Mouse (Mus musculus): ENCODE measurements around the gene Ppib. TPM values are rescaled to one million over a fixed set of nuclear protein-coding genes. Genes with fewer than 3 reads are reported as not detected.

Gene Ppib
- polyA plus RNA-seq, 1 experiment, result 338 TPM

DNA sequence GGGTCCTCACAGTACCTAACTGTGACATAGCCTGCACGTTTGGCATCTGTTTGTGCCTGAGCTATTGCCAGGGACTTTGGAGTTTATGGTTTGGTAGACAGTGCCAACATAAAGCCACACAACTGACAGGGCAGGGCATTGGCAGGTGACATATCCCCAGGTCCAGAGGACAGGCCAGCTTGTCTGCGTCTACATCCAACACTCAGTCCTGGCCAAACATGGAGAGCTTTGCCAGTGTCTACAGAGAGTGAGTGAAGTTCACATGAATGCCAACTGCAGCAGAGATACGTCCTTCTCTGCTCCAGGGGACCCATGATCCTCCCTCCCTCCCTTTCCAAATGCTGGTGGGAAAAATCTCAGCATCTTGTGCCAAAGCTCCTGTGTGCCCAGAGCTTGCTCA is 24.1 kb downstream of the Ppib start:
- WGBS, result 83% methylated on average over 3 of the region's 3 CpGs
- no peak overlapping the region for H3K4me3 ChIP-seq (ENCODE audit: insufficient read depth, low read depth, low read length)
- H3K4me1 ChIP-seq (ENCODE audit: control insufficient read depth, insufficient read depth, low read length), result no peaks in the 10 kb centered on the region
- no peaks in the 10 kb centered on the region for H3K27me3 ChIP-seq (replicated peaks; ENCODE audit: control insufficient read depth, insufficient read depth, low read length)
- no peak for TF ChIP-seq POLR2A (IDR thresholded peaks at IDR 0.05; ENCODE audit: low read depth, low read length)
- no peak for TF ChIP-seq CTCF (conservative IDR thresholded peaks at IDR 0.05; ENCODE audit: insufficient read depth, insufficient read length, low read depth, low read length)
- no peaks in the 10 kb centered on the region; the same call in 1 of the 2 replicates for H3K36me3 ChIP-seq (ENCODE audit: control insufficient read depth, insufficient read depth, low read length)
- DNase-seq, result no peak
- H3K27ac ChIP-seq (ENCODE audit: insufficient read depth, low read depth, low read length), result no peak overlapping the region

DNA sequence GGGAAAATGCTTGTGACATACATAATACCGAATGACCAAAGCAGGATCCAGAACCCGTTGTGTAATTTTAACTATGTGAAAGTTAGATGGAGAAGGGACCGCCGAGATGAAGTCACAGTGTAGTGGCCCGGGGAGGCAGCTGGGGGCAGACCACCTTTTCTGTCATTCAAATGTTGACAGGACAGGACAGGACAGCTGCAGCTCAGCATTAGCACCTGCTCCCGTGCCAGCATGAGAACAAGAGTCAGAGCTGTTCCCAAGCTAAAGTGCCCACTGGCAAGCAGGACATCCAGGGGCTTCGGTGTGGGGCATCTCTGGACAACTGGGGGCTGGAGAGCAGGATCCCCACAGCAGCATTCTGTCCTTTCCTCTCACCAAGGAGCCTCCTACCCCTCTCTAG is 27.0 kb downstream of the Ppib start:
- Histone ChIP-seq H3K36me3 (ENCODE audit: control insufficient read depth, insufficient read depth, low read length) (no peaks in the 10 kb centered on the region; the same call in none of the 2 replicates), H3K27me3 (replicated peaks; ENCODE audit: control insufficient read depth, insufficient read depth, low read length) (no peaks in the 10 kb centered on the region), H3K4me1 (ENCODE audit: control insufficient read depth, insufficient read depth, low read length) (no peaks in the 10 kb centered on the region), H3K4me3 (ENCODE audit: insufficient read depth, low read depth, low read length) (no peak overlapping the region), H3K27ac (ENCODE audit: insufficient read depth, low read depth, low read length) (no peak overlapping the region)
- 95% methylated on average over 7 of the region's 7 CpGs for WGBS
- DNase-seq, result no peak
- no peak for TF ChIP-seq POLR2A (IDR thresholded peaks at IDR 0.05; ENCODE audit: low read depth, low read length)
- no peak for TF ChIP-seq CTCF (conservative IDR thresholded peaks at IDR 0.05; ENCODE audit: insufficient read depth, insufficient read length, low read depth, low read length)

DNA sequence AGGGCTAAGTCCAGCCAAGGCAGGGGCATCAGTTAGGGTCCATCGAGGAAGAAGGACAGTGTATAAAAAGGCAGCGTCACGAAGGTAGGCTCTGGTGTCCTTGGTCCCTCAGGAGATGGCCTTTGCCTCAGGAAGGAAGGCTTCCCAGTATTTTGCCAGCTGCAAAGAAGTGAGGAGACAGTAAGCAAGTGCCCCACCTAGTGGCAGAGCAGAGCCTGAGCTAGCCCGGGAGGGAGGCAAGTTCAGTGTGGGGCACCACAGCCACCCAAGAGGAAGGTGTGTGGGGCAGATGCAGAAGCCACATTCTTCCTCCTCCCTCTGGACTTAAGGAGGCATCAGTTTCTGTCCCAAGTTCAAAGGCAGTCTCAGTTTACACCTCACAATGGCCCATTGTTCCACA is 28.4 kb downstream of the Ppib start:
- peak; percentile 87 for TF ChIP-seq CTCF (conservative IDR thresholded peaks at IDR 0.05; ENCODE audit: insufficient read depth, insufficient read length, low read depth, low read length)
- no peak for TF ChIP-seq POLR2A (IDR thresholded peaks at IDR 0.05; ENCODE audit: low read depth, low read length)
- Histone ChIP-seq H3K27ac (ENCODE audit: insufficient read depth, low read depth, low read length) (no peak overlapping the region), H3K4me3 (ENCODE audit: insufficient read depth, low read depth, low read length) (no peak overlapping the region), H3K36me3 (ENCODE audit: control insufficient read depth, insufficient read depth, low read length) (no peaks in the 10 kb centered on the region; the same call in none of the 2 replicates), H3K27me3 (replicated peaks; ENCODE audit: control insufficient read depth, insufficient read depth, low read length) (no peaks in the 10 kb centered on the region), H3K4me1 (ENCODE audit: control insufficient read depth, insufficient read depth, low read length) (no peaks in the 10 kb centered on the region)
- peak; percentile 68 for DNase-seq
- WGBS, result 26% methylated on average over 4 of the region's 4 CpGs

DNA sequence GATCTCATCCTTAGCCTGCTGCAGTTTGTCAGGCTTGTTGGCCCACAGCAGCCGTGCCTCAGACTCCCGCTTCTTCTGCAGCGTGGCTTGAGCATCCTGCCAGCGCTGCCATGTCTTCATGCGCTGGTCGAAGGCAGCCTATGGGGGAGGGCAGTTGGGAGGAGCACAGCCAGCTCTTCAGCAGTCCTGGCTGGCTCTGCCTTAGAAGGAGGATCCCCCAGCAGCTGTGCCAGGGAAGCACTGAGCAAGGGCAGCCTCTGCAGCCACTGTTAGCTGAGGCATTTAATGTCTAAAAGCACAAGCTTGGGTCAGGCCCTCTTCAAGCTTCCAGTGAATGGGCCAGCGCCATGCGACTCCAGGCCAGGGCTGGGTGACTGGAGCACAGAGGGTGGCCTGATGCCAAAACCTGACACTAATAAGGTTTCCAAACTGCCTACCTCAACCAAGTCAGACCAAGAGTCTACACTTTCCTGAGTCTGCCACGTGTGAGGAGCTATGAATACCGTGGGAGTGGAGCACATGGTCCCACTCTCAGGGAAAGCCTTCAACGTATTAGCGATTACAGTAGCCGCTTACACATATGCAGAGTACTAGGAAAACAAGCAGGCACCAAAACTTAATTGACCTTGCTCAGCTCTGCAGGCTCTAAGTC is 30.7 kb downstream of the Ppib start:
- Histone ChIP-seq H3K36me3 (ENCODE audit: control insufficient read depth, insufficient read depth, low read length) (no peaks in the 10 kb centered on the region; the same call in none of the 2 replicates), H3K27ac (ENCODE audit: insufficient read depth, low read depth, low read length) (no peak overlapping the region), H3K27me3 (replicated peaks; ENCODE audit: control insufficient read depth, insufficient read depth, low read length) (no peaks in the 10 kb centered on the region), H3K4me3 (ENCODE audit: insufficient read depth, low read depth, low read length) (no peak overlapping the region), H3K4me1 (ENCODE audit: control insufficient read depth, insufficient read depth, low read length) (no peaks in the 10 kb centered on the region)
- 75% methylated on average over 13 of the region's 13 CpGs for WGBS
- TF ChIP-seq CTCF (conservative IDR thresholded peaks at IDR 0.05; ENCODE audit: insufficient read depth, insufficient read length, low read depth, low read length) (no peak), POLR2A (IDR thresholded peaks at IDR 0.05; ENCODE audit: low read depth, low read length) (no peak)
- no peak for DNase-seq

DNA sequence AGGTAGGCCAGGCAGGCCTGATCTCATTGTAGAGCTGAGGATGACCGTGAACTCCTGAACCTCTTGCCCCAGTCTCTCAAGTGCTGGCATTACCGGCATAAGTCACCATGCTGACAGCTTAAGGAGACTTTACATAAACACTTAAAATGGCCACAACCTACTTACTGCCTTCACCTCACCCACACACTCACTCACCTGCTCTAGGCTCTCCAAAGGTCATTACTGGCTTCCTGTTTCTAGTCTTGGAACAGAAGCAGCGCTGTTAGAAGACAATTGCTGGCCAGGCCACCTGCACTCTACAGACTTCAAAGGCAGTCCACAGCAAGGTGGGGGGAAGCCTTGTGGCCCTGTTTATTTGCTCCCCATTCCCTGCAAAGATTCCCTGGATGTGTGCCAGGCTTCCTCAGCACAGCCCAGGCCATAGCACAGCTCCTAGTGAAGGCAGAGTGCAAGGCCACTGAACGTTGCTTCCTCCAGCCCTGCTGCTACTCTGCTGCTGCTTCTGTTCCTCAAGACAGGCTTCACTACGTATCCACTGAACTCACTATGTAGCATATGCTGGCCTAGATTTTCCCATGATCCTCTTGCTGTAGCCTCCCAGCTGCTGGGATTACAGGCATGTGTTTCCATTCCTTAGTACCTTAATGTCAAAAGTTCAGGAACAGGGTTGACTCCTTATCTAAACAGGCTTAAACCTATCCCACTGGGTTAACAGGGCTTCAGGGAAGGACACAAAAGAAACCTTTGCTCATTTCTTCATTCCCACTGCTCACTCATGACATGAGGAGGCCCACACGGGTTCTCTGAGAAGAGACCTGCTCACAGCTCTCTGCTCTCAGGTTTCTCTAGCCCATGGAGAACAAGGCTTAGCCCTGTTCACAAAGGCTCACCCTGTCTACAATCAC is 31.6 kb downstream of the Ppib start:
- TF ChIP-seq CTCF (conservative IDR thresholded peaks at IDR 0.05; ENCODE audit: insufficient read depth, insufficient read length, low read depth, low read length), result no peak
- no peak for DNase-seq
- WGBS, result 63% methylated on average over 6 of the region's 6 CpGs
- Histone ChIP-seq H3K36me3 (ENCODE audit: control insufficient read depth, insufficient read depth, low read length) (peaks cover 2% of the 10 kb centered on the region), H3K27me3 (replicated peaks; ENCODE audit: control insufficient read depth, insufficient read depth, low read length) (no peaks in the 10 kb centered on the region), H3K4me1 (ENCODE audit: control insufficient read depth, insufficient read depth, low read length) (no peaks in the 10 kb centered on the region), H3K27ac (ENCODE audit: insufficient read depth, low read depth, low read length) (no peak overlapping the region), H3K4me3 (ENCODE audit: insufficient read depth, low read depth, low read length) (no peak overlapping the region)

DNA sequence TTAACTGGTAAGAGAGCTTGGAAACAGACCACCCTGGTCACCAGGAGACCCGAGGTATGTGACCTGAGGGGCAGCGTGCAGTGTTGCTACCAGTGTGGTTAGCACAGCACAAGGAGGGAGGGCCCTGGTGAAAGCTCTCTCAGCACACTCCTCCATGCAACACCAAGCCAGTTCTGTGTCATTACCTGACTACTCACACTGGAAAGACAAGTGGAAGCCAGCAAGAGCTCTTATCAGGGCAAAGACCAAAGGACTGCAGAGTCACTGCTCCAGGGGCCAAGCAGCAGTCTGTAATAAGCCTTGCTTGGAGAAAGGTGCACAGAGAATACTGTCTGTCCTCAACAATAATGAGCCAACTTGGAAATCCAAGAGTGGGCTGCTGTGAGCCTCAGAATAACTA is 32.6 kb downstream of the Ppib start:
- no peak for DNase-seq
- Histone ChIP-seq H3K36me3 (ENCODE audit: control insufficient read depth, insufficient read depth, low read length) (peaks cover 3% of the 10 kb centered on the region), H3K4me3 (ENCODE audit: insufficient read depth, low read depth, low read length) (no peak overlapping the region), H3K27ac (ENCODE audit: insufficient read depth, low read depth, low read length) (no peak overlapping the region), H3K4me1 (ENCODE audit: control insufficient read depth, insufficient read depth, low read length) (no peaks in the 10 kb centered on the region), H3K27me3 (replicated peaks; ENCODE audit: control insufficient read depth, insufficient read depth, low read length) (no peaks in the 10 kb centered on the region)
- TF ChIP-seq CTCF (conservative IDR thresholded peaks at IDR 0.05; ENCODE audit: insufficient read depth, insufficient read length, low read depth, low read length) (no peak), POLR2A (IDR thresholded peaks at IDR 0.05; ENCODE audit: low read depth, low read length) (no peak)
- 67% methylated on average over 2 of the region's 2 CpGs for WGBS

DNA sequence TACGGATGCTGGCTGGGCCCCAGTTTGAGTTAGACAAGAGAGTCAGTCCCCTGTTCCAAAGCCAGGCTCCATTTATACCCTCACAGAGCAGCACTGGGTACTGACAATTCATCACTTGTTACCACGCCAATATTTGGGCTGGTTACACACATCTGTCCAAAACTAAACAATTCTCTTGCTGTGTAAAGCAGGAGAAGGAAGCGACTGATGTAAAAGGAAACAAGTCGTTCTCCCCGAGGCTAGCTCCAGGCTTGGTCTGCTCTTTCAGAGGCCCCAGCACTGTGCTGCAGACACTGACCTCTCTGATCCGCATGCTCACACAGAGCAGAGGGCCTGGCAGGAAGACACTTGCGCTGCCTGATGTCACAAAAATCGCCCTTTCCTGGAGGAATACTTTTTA is 41.6 kb downstream of the Ppib start:
- no peak for DNase-seq
- Histone ChIP-seq H3K27me3 (replicated peaks; ENCODE audit: control insufficient read depth, insufficient read depth, low read length) (no peaks in the 10 kb centered on the region), H3K4me3 (ENCODE audit: insufficient read depth, low read depth, low read length) (no peak overlapping the region), H3K36me3 (ENCODE audit: control insufficient read depth, insufficient read depth, low read length) (peaks cover 10% of the 10 kb centered on the region), H3K27ac (ENCODE audit: insufficient read depth, low read depth, low read length) (no peak overlapping the region), H3K4me1 (ENCODE audit: control insufficient read depth, insufficient read depth, low read length) (peaks cover 8% of the 10 kb centered on the region; the same call in 1 of the 2 replicates)
- no peak for TF ChIP-seq POLR2A (IDR thresholded peaks at IDR 0.05; ENCODE audit: low read depth, low read length)
- no peak for TF ChIP-seq CTCF (conservative IDR thresholded peaks at IDR 0.05; ENCODE audit: insufficient read depth, insufficient read length, low read depth, low read length)
- 89% methylated on average over 8 of the region's 8 CpGs for WGBS
